Mouse (Mus musculus) myocyte (in vitro differentiated cells): Measurements from ENCODE around the gene Sept5.

Experiments used
- POLR2A ChIP-seq: IDR thresholded peaks from one replicate; pipeline ENCODE4 v1.6.1; 2011; ENCODE audit warnings: low read depth, mild to moderate bottlenecking, control low read depth, moderate library complexity; ENCODE audit not compliant: insufficient read length
- TCF12 ChIP-seq: IDR thresholded peaks from one replicate; pipeline ENCODE4 v1.6.1; 2011; ENCODE audit warnings: mild to moderate bottlenecking, control low read depth; ENCODE audit not compliant: poor library complexity, insufficient read depth, severe bottlenecking
- USF1 ChIP-seq: IDR thresholded peaks from one replicate; pipeline ENCODE4 v1.6.1; 2011; ENCODE audit warnings: low read depth, mild to moderate bottlenecking, control low read depth, moderate library complexity

GRCm38 (mm10) chr16:18628948-18629340 lies 810 bp downstream of the Sept5 start:
- TF ChIP-seq USF1, result no peak
- no peak for TF ChIP-seq POLR2A
- no peak for TF ChIP-seq TCF12
